Mouse (Mus musculus) heart, postnatal 0 days (tissue): Measurements from ENCODE around the gene Nup35. TPM values are rescaled to one million over a fixed set of nuclear protein-coding genes. Genes with fewer than 3 reads are reported as not detected.

Experiments
- ATAC-seq: fragments of 200-750 bp; cut with Nextera tagmentation; 2 replicates; pipeline ENCODE4 v1.8.0; 2017; ENCODE audit warnings: low read depth, moderate number of reproducible peaks, moderate library complexity; ENCODE audit not compliant: insufficient read depth
- DNase-seq: peaks from one replicate; pipeline ENCODE4 v3.0.0-alpha.2; 2016; ENCODE audit warnings: low spot score
- H3K27ac ChIP-seq: fragments of 300-500 bp; sonication (generic); 2 replicates; pipeline ENCODE4 v1.5.1; 2014; ENCODE audit warnings: low read depth, mild to moderate bottlenecking
- H3K27me3 ChIP-seq: fragments of 300-500 bp; sonication (generic); 2 replicates; pipeline ENCODE4 v1.6.1; 2014; ENCODE audit warnings: low read length, mixed read lengths; ENCODE audit not compliant: control insufficient read depth, insufficient read depth
- H3K36me3 ChIP-seq: fragments of 300-500 bp; sonication (generic); replicated peaks from 2 replicates; pipeline ENCODE4 v1.6.1; 2014; ENCODE audit warnings: low read length, mixed read lengths; ENCODE audit not compliant: control insufficient read depth, insufficient read depth
- H3K4me1 ChIP-seq: fragments of 300-500 bp; sonication (generic); 2 replicates; pipeline ENCODE4 v1.6.1; 2014; ENCODE audit warnings: antibody characterized with exemption; ENCODE audit not compliant: control insufficient read depth, insufficient read depth
- H3K4me2 ChIP-seq: fragments of 300-500 bp; sonication (generic); 2 replicates; pipeline ENCODE4 v1.6.1; 2014; ENCODE audit warnings: low read depth, mild to moderate bottlenecking, low read length, moderate library complexity
- H3K4me3 ChIP-seq: fragments of 300-500 bp; sonication (generic); 2 replicates; pipeline ENCODE4 v1.5.1; 2014; ENCODE audit warnings: low read depth, low read length
- H3K9ac ChIP-seq: fragments of 300-500 bp; sonication (generic); replicated peaks from 2 replicates; pipeline ENCODE4 v1.6.1; 2014; ENCODE audit warnings: low read depth, low read length, mixed read lengths
- H3K9me3 ChIP-seq: fragments of 300-500 bp; sonication (generic); replicated peaks from 2 replicates; pipeline ENCODE4 v1.6.1; 2016; ENCODE audit warnings: low read length; ENCODE audit not compliant: control insufficient read depth
- CTCF ChIP-seq: IDR thresholded peaks from 2 replicates; pipeline ENCODE4 v1.5.1; 2016; ENCODE audit warnings: antibody characterized with exemption, control low read depth, low read depth
- EP300 ChIP-seq: IDR thresholded peaks from 2 replicates; pipeline ENCODE4 v1.6.1; 2016; ENCODE audit warnings: antibody characterized with exemption, low read depth
- WGBS: fragments of 180-500 bp; shearing (Covaris S2); extraction: QIAGEN DNeasy Blood & Tissue Kit; methylation state at CpG from one replicate; pipeline ENCODE4 v1.1.7; 2014; 5-methylcytosine and 5-hydroxymethylcytosine counted together
- microRNA counts: library from miRNA; unstranded; fragments of <30 nt; microRNA quantifications from one replicate; lab custom pipeline; 2015
- microRNA-seq: library from miRNA; unstranded; fragments of <30 nt; microRNA quantifications from one replicate; pipeline ENCODE4, GENCODE M21; 2016
- polyA plus RNA-seq: library from polyadenylated mRNA; unstranded; fragments of >200 nt; fragmentation: Nextera tagmentation; extraction: Ambion mirVana; gene quantifications from 2 replicates; pipeline ENCODE4 v1.2.1, GENCODE M21; 2015
- total RNA-seq: library from RNA; depleted of rRNA; stranded (reverse); fragments of >200 nt; gene quantifications from 2 replicates; pipeline ENCODE4 v1.2.3, GENCODE M21; 2014; ENCODE audit warnings: low replicate concordance; rRNA removed

The Nup35 gene
- total and polyA plus RNA-seq, 2 experiments from 2014 or later: 9.1 to 15.0 TPM

DNA sequence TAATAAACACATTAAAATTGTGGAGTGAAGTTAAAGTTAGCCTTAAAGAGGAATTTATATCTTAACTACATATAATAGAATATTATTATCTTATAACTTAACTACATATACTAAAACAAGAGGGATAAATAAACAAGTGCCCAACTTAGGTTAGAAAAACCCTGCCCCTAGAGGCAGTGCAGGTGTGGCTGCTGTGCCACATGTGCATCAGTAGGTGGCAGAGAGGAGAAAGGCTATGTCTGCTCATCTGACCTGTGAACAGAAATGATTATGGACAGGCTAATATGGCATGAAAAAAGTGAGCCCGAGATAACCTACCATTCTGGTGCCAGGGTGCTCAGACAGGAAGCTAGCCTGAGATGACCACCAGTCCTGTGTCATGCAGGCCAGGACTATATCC is 90.4 kb downstream of the Nup35 start:
- ATAC-seq (no peak), DNase-seq (no peak)
- Histone ChIP-seq H3K36me3 (no peaks in the 10 kb centered on the region), H3K4me2 (no peak overlapping the region), H3K9me3 (no peaks in the 10 kb centered on the region), H3K9ac (no peak overlapping the region), H3K27me3 (no peaks in the 10 kb centered on the region), H3K4me1 (no peaks in the 10 kb centered on the region), H3K4me3 (no peak overlapping the region), H3K27ac (no peak overlapping the region)
- TF ChIP-seq EP300 (no peak), CTCF (no peak)
- WGBS: 63% methylated on average over 1 of the region's 1 CpGs

MicroRNAs encoded within 50 kb of the gene (microRNA counts, 519-probe panel; counts per million panel counts)
- microRNA mmu-miR-684 (lab: Ali Mortazavi, UCI): not detected

Small RNA genes within 50 kb of the gene (microRNA-seq; reads per million reads assigned to microRNA genes)
- gene Mir684-1: not detected

Other genes starting within 250 kb of the Nup35 start
- 4.3 and 6.0 TPM in 2 replicates for gene Frzb, start 169.6 kb upstream of the Nup35 start, total RNA-seq
- 5.0 TPM in 2 replicates for gene Frzb, start 169.6 kb upstream of the Nup35 start, polyA plus RNA-seq
- gene Nckap1, start 35.9 kb upstream of the Nup35 start, total RNA-seq: 55.2 and 90.0 TPM in 2 replicates
- 30.4 and 34.5 TPM in 2 replicates for gene Nckap1, start 35.9 kb upstream of the Nup35 start, polyA plus RNA-seq
- 5.1 and 11.0 TPM in 2 replicates for gene Dusp19, start 191 bp upstream of the Nup35 start, total RNA-seq
- 9.1 and 10.3 TPM in 2 replicates for gene Dusp19, start 191 bp upstream of the Nup35 start, polyA plus RNA-seq